Mouse (Mus musculus): ENCODE results near the gene Rhbdf1. TPM values are rescaled to one million over a fixed set of nuclear protein-coding genes. Genes with fewer than 3 reads are reported as not detected.

Rhbdf1 gene
- polyA plus RNA-seq, 1 experiment: not detected

DNA sequence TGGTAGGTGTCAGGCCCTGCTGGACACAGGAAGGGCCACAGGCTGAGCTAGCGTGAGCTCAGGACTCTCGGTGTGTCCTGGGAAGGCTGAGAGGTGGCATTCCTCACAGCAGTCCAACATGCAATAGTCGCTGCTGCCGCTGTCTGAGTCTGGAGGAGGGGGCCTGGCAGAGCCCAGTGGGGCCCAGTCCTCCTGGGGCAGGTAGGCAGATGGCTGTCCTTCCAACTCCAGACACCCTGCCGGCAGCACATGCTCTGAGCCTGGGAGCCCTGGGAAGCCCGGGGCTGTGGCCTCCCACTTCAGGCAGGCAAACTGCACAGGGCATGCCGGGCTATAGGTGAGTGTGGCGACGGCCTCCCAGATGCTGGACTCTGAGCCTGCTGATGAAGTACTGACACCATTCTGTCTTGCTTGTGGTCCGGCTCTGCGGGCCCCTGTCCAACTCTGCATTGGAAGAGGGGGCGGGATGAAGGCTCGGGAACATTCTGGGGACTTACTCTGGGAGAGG lies 31.4 kb downstream of the Rhbdf1 start:
- no peaks in the 10 kb centered on the region for H3K4me1 ChIP-seq (ENCODE audit: control insufficient read depth, insufficient read depth, low read length)
- 85% methylated on average over 13 of the region's 13 CpGs for WGBS
- H3K27ac ChIP-seq (ENCODE audit: insufficient read depth, low read depth, low read length): no peak overlapping the region
- H3K4me3 ChIP-seq (ENCODE audit: insufficient read depth, low read depth, low read length): no peak overlapping the region
- TF ChIP-seq CTCF (IDR thresholded peaks at IDR 0.05; ENCODE audit: insufficient read depth, low read depth, low read length): no peak
- TF ChIP-seq POLR2A (IDR thresholded peaks at IDR 0.05; ENCODE audit: insufficient read depth, low read depth, low read length): no peak

DNA sequence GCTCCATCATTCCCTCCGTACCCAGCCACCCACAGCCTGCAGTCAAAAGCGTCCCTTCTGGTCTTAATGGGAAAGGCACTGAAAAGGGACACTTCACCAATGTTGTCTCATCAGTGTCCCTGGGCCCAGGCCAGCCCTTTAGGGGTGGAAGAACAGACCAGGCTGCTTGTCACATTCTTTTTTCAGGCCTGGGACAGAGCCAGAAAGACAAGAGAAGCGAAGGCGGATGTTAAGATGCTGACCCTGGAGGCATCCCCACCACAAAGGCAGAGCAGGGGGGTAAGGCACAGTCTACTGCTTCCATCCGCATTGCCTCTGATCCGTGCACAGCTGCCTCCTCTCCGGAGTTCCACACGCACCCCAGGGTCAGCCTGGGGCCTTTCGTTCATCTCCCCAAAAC lies 32.0 kb downstream of the Rhbdf1 start:
- Histone ChIP-seq H3K27ac (ENCODE audit: insufficient read depth, low read depth, low read length) (no peak overlapping the region), H3K4me1 (ENCODE audit: control insufficient read depth, insufficient read depth, low read length) (no peaks in the 10 kb centered on the region), H3K4me3 (ENCODE audit: insufficient read depth, low read depth, low read length) (no peak overlapping the region)
- TF ChIP-seq POLR2A (IDR thresholded peaks at IDR 0.05; ENCODE audit: insufficient read depth, low read depth, low read length) (no peak), CTCF (IDR thresholded peaks at IDR 0.05; ENCODE audit: insufficient read depth, low read depth, low read length) (no peak)
- WGBS: 86% methylated on average over 9 of the region's 9 CpGs

DNA sequence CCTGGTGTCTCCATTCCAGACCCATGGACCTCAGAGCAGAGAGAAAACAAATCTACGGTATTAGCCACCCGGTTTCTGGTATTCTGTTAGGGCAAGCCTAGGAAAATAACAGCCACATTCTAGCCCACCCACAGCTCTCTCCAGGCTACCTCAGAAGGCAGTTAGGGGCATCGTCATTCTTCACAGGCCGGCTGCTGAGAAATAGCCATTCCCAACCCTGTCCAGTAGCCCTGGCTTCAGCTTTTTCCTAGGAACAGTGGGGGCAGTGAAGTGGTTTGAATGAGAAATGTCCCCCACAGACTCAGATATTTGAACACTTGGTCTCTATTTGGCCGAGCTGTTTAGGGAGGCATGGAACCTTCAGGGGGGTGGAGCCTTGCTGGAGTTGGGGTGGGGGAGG lies 32.7 kb downstream of the Rhbdf1 start:
- Histone ChIP-seq H3K4me1 (ENCODE audit: control insufficient read depth, insufficient read depth, low read length) (no peaks in the 10 kb centered on the region), H3K27ac (ENCODE audit: insufficient read depth, low read depth, low read length) (no peak overlapping the region), H3K4me3 (ENCODE audit: insufficient read depth, low read depth, low read length) (no peak overlapping the region)
- WGBS: 74% methylated on average over 5 of the region's 5 CpGs
- TF ChIP-seq POLR2A (IDR thresholded peaks at IDR 0.05; ENCODE audit: insufficient read depth, low read depth, low read length) (no peak), CTCF (IDR thresholded peaks at IDR 0.05; ENCODE audit: insufficient read depth, low read depth, low read length) (no peak)

DNA sequence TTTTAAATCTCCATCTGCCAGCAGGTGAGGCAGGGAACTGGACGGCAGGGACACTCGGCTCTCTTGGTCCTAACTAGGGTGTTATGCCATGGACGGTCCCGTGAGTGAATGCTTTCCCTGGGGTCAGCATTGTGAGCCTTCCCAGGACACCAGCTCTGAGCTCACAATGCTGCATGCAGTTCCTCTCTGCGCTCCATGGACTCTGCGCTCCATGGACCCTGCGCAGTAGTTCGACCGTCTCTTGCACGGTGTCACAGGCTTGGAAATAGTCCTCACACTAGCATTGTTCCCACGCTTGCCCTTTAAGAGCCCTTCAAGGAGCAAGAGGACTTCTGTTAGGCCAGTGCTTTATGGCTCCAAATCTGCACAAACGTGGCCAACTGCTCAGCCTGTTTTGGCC lies 33.2 kb downstream of the Rhbdf1 start:
- H3K27ac ChIP-seq (ENCODE audit: insufficient read depth, low read depth, low read length): no peak overlapping the region
- WGBS: 89% methylated on average over 12 of the region's 12 CpGs
- TF ChIP-seq POLR2A (IDR thresholded peaks at IDR 0.05; ENCODE audit: insufficient read depth, low read depth, low read length) (no peak), CTCF (IDR thresholded peaks at IDR 0.05; ENCODE audit: insufficient read depth, low read depth, low read length) (no peak)
- no peaks in the 10 kb centered on the region for H3K4me1 ChIP-seq (ENCODE audit: control insufficient read depth, insufficient read depth, low read length)
- H3K4me3 ChIP-seq (ENCODE audit: insufficient read depth, low read depth, low read length): no peak overlapping the region

DNA sequence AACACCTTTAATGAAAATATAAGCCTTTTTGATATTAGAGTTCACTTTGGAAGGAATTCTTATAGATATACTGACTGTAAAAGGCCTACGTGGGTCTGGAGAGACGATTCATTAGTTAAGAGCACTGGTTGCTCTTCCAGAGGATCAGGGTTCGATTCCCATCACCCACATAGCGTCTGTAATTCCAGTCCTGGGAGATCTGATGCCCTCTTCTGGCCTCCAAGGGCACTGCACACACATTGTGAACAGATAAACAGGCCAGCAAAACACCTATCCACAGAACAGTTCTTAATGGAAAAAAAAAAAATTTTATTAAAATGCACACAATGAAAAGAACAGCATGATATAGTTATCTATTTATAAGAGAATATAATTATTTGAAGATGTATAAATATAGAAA lies 34.8 kb downstream of the Rhbdf1 start:
- 94% methylated on average over 4 of the region's 4 CpGs for WGBS
- no peak overlapping the region for H3K4me3 ChIP-seq (ENCODE audit: insufficient read depth, low read depth, low read length)
- TF ChIP-seq CTCF (IDR thresholded peaks at IDR 0.05; ENCODE audit: insufficient read depth, low read depth, low read length) (no peak), POLR2A (IDR thresholded peaks at IDR 0.05; ENCODE audit: insufficient read depth, low read depth, low read length) (no peak)
- H3K27ac ChIP-seq (ENCODE audit: insufficient read depth, low read depth, low read length): no peak overlapping the region
- H3K4me1 ChIP-seq (ENCODE audit: control insufficient read depth, insufficient read depth, low read length): no peaks in the 10 kb centered on the region

DNA sequence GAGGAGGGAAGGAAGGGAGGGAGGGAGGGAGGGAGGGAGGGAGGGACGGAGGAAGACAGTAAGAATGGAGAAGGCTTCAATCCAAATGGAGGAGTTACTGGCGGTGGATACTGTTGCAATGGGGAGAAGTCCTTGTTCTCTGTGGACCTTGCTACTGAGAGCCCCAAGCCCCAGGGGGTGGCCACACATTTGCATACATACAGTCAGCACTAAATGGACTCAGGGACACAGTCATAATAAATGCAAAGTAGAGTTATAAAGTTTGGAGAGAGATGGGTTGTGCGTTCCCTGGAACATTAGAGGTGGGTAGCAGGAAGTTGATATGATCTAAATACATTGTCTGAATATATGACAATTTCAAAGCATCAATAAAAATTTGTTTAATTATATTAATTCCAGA lies 36.1 kb downstream of the Rhbdf1 start:
- 67% methylated on average over 3 of the region's 3 CpGs for WGBS

DNA sequence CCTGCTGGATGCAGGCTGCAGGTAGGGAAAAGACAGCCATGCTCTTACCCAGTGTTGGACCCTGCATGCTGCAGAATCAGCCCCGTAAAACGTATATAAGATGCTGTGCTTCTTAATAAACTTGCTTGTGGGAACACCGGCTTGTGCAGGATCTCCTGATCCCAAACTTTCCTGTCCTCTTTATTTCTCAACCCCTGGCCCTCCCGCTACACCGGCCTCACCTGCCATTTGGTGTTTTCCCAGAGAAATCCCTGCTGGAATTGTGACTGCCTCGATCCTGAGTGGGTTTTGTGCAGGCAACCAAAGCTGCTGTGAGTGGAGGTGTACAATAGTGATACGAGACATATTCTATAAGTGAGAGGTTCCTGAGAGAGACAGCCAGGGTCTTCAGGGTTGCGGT lies 37.6 kb downstream of the Rhbdf1 start:
- TF ChIP-seq POLR2A (IDR thresholded peaks at IDR 0.05; ENCODE audit: insufficient read depth, low read depth, low read length): no peak
- no peak for TF ChIP-seq CTCF (IDR thresholded peaks at IDR 0.05; ENCODE audit: insufficient read depth, low read depth, low read length)
- Histone ChIP-seq H3K27ac (ENCODE audit: insufficient read depth, low read depth, low read length) (no peak overlapping the region), H3K4me1 (ENCODE audit: control insufficient read depth, insufficient read depth, low read length) (no peaks in the 10 kb centered on the region), H3K4me3 (ENCODE audit: insufficient read depth, low read depth, low read length) (no peak overlapping the region)
- WGBS: 93% methylated on average over 8 of the region's 8 CpGs

More for the DNA sequence above, 36.1 kb downstream of the Rhbdf1 start:
- Histone ChIP-seq H3K4me1 (ENCODE audit: control insufficient read depth, insufficient read depth, low read length) (no peaks in the 10 kb centered on the region), H3K4me3 (ENCODE audit: insufficient read depth, low read depth, low read length) (no peak overlapping the region), H3K27ac (ENCODE audit: insufficient read depth, low read depth, low read length) (no peak overlapping the region)
- no peak for TF ChIP-seq POLR2A (IDR thresholded peaks at IDR 0.05; ENCODE audit: insufficient read depth, low read depth, low read length)
- TF ChIP-seq CTCF (IDR thresholded peaks at IDR 0.05; ENCODE audit: insufficient read depth, low read depth, low read length): no peak

DNA sequence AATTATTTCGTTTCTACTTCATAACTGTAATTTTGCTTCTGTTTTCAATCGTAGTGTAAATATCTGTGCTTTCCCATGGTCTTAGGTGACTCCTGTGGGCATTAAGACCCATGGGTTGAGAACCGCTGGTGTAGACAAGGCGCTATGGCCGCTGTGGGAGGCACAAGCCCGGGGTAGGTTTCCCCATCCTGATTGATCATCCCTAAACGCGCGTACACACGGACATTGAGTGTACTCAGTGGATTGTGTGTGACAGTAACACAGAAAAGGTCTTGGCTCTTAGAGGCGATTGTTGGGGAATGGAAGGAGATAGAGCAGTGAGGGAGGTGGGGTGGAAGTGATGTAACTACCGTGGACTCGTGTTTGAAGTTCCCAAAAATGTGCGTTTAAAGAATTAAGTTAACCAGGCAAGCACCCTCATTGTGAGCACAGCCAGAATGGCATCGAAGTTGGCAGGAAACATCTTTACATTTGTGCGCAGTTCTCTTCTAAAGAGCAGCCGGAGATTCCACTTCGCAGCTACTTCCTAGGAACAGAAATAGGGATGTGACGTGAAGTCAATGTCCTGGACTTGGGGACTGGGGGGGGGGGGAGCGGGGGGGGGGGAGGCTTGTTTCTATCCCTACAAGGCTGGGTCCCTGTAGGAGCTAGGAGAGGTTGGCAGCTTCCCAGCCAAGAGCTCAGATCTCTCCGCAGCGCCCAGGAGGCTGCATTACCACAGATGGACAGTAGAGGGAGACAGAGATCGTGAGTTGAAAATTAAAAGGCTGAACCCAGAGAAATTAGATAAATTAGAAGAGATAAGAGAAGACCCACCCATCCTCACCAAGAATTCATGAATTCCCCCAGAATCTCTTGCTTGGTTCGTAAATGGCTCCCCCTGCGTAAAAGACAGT lies 39.9 kb downstream of the Rhbdf1 start:
- H3K27ac ChIP-seq (ENCODE audit: insufficient read depth, low read depth, low read length): no peak overlapping the region
- no peak for TF ChIP-seq POLR2A (IDR thresholded peaks at IDR 0.05; ENCODE audit: insufficient read depth, low read depth, low read length)
- TF ChIP-seq CTCF (IDR thresholded peaks at IDR 0.05; ENCODE audit: insufficient read depth, low read depth, low read length): peak; percentile 52; the same call in 1 of the 2 replicates
- 40% methylated on average over 25 of the region's 25 CpGs for WGBS
- no peak overlapping the region for H3K4me3 ChIP-seq (ENCODE audit: insufficient read depth, low read depth, low read length)
- H3K4me1 ChIP-seq (ENCODE audit: control insufficient read depth, insufficient read depth, low read length): no peaks in the 10 kb centered on the region

DNA sequence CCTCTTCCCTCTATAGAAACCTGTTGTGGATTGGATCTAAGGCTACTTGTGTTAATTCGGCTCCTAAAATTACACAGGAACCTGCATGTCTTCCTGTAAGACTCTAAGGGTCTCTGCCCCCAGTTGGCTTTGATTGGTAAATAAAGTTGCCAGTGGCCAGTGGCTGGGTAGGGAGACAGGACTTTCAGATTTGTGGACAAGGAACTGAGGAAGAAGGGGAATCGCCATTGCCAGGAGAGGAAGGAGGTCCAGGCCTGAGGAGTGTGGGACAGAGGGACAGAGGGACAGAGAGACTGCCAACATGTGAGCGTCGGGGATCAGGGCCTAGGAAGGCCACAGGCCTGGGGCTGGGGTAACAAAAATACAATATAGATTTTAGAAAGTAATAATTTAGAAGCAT lies 40.9 kb downstream of the Rhbdf1 start:
- WGBS: 93% methylated on average over 4 of the region's 4 CpGs
- TF ChIP-seq POLR2A (IDR thresholded peaks at IDR 0.05; ENCODE audit: insufficient read depth, low read depth, low read length) (no peak), CTCF (IDR thresholded peaks at IDR 0.05; ENCODE audit: insufficient read depth, low read depth, low read length) (no peak)
- Histone ChIP-seq H3K4me1 (ENCODE audit: control insufficient read depth, insufficient read depth, low read length) (no peaks in the 10 kb centered on the region), H3K4me3 (ENCODE audit: insufficient read depth, low read depth, low read length) (no peak overlapping the region), H3K27ac (ENCODE audit: insufficient read depth, low read depth, low read length) (no peak overlapping the region)
